ENCODE assay signal across 10 mouse cellular contexts in the genomic region with DNA sequence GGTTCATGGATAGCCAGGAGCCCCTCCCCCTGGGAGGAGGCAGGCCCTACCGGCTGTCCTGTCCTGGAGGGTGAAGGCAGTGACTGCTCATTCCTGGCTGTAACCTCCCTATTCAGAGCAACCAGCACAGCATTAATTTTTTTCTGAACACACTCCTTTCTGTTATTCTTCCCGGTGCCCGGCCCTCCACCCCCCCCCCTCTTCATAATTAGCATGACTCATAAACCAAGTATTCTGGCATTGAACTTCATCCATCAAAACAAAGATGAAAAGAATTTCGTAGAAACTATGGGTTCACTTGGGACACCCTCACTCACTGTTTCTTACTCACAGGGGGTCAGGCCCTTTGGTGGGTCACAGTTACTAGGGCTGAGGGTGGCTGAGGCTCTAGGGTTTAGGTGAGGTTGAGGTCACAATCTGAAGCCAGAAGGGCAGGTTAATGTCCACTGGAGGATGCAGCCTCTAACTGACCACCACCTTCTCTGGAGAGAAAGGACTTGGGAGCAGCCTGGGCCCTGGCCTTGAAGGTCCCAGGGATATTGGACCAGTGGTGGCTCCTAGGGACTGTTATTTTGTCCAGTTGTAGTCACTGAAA. TPM values are rescaled to one million over a fixed set of nuclear protein-coding genes. Genes with fewer than 3 reads are reported as not detected.
A peak's percentile ranks its signal among the peaks of the same experiment; 100 is the strongest.
DNase-seq lines count a peak whose midpoint lies in the region; ATAC-seq lines count a peak whose summit lies in the region.
"Had no signal": no experiment of that assay in that cellular context is flagged by ENCODE, and none has a peak within 500 bp of the region (broad histone marks: within the 10 kb centered on the region; RNA-seq: fewer than 3 reads in every experiment).

No protein-coding gene starts in this region.

- 0 out of 2 replicates have a peak overlapping the region, but pooled peaks have one; percentile 8 for H3K9ac ChIP-seq in heart, embryonic 14.5 days (ENCODE audit: low read length)
- no peak overlapping the region for H3K9ac ChIP-seq in lung, embryonic 16.5 days (ENCODE audit: low read length)
- no peak overlapping the region for H3K9ac ChIP-seq in neural tube, embryonic 15.5 days (replicated peaks)

- no peak overlapping the region for H3K4me3 ChIP-seq in heart, embryonic 14.5 days (ENCODE audit: control insufficient read depth in 1 of 2, insufficient read depth in 1 of 2, low read depth in 1 of 2, low read length in 2 of 2)
- no peak overlapping the region for H3K4me3 ChIP-seq in lung, embryonic 16.5 days (ENCODE audit: low read length)
- no peak overlapping the region for H3K4me3 ChIP-seq in embryonic facial prominence, embryonic 10.5 days
- no peak overlapping the region for H3K4me3 ChIP-seq in neural tube, embryonic 15.5 days (replicated peaks)

- H3K4me1 ChIP-seq in heart, embryonic 14.5 days (ENCODE audit: control insufficient read depth in 2 of 2, insufficient read depth in 2 of 2, low read length in 2 of 2): peaks cover 24 to 28% of the 10 kb centered on the region in 2 experiments; a peak in 3 of 4 replicates
- H3K4me1 ChIP-seq in lung, embryonic 16.5 days (replicated peaks; ENCODE audit: control insufficient read depth, insufficient read depth, low read length): peaks cover 36% of the 10 kb centered on the region
- H3K4me1 ChIP-seq in embryonic facial prominence, embryonic 10.5 days: peaks cover 83% of the 10 kb centered on the region
- peaks cover 52% of the 10 kb centered on the region for H3K4me1 ChIP-seq in neural tube, embryonic 15.5 days

- H3K36me3 ChIP-seq in heart, embryonic 14.5 days (ENCODE audit: control insufficient read depth, insufficient read depth, low read length): no peaks in the 10 kb centered on the region
- H3K36me3 ChIP-seq in lung, embryonic 16.5 days (ENCODE audit: control insufficient read depth, insufficient read depth, low read length): no peaks in the 10 kb centered on the region
- no peaks in the 10 kb centered on the region for H3K36me3 ChIP-seq in embryonic facial prominence, embryonic 10.5 days (replicated peaks)
- H3K36me3 ChIP-seq in neural tube, embryonic 15.5 days: no peaks in the 10 kb centered on the region

- DNase-seq in heart, adult 9 months (ENCODE audit: low spot score in 2 of 2): no peak
- DNase-seq in lung, adult 18-20 months: no peak
- DNase-seq in embryonic facial prominence, embryonic 10.5 days (ENCODE audit: low spot score): no peak
- DNase-seq in right cerebral cortex, adult 2 months (ENCODE audit: low spot score in 2 of 2): no peak
- DNase-seq: cerebellum, postnatal 14 days; gastrocnemius, postnatal 36 days; kidney, postnatal 36 days had no signal

- WGBS in heart, embryonic 14.5 days: 43% methylated on average over 4 of the region's 4 CpGs
- 19% methylated on average over 4 of the region's 4 CpGs for WGBS in lung, embryonic 16.5 days
- WGBS in embryonic facial prominence, embryonic 10.5 days: 59% methylated on average over 4 of the region's 4 CpGs
- 52% methylated on average over 4 of the region's 4 CpGs for WGBS in neural tube, embryonic 15.5 days

- no peaks in the 10 kb centered on the region for H3K9me3 ChIP-seq in heart, embryonic 14.5 days (ENCODE audit: control insufficient read depth, low read length)
- H3K9me3 ChIP-seq in lung, embryonic 16.5 days (ENCODE audit: control insufficient read depth, low read length): no peaks in the 10 kb centered on the region
- no peaks in the 10 kb centered on the region for H3K9me3 ChIP-seq in embryonic facial prominence, embryonic 10.5 days
- no peaks in the 10 kb centered on the region for H3K9me3 ChIP-seq in neural tube, embryonic 15.5 days (replicated peaks)

- peaks cover 5% of the 10 kb centered on the region; the same call in 1 of the 2 replicates for H3K27me3 ChIP-seq in heart, embryonic 14.5 days (ENCODE audit: control insufficient read depth, insufficient read depth, low read length)
- H3K27me3 ChIP-seq in lung, embryonic 16.5 days (ENCODE audit: control insufficient read depth, insufficient read depth, low read depth, low read length): no peaks in the 10 kb centered on the region
- H3K27me3 ChIP-seq in embryonic facial prominence, embryonic 10.5 days (replicated peaks; ENCODE audit: low read depth, poor library complexity, severe bottlenecking): peaks cover 37% of the 10 kb centered on the region
- H3K27me3 ChIP-seq in neural tube, embryonic 15.5 days (replicated peaks): no peaks in the 10 kb centered on the region; the same call in 1 of the 2 replicates

- H3K4me2 ChIP-seq in heart, embryonic 14.5 days (ENCODE audit: low read length): 0 out of 2 replicates have a peak overlapping the region, but pooled peaks have one; percentile 18
- H3K4me2 ChIP-seq in lung, embryonic 16.5 days (ENCODE audit: low read depth, low read length): no peak overlapping the region
- peak overlapping the region; percentile 22; the same call in 1 of the 2 replicates for H3K4me2 ChIP-seq in neural tube, embryonic 15.5 days

- ATAC-seq in heart, embryonic 14.5 days (ENCODE audit: insufficient number of reproducible peaks, insufficient read depth, low FRiP score, low read depth): no peak
- no peak for ATAC-seq in lung, embryonic 16.5 days (ENCODE audit: low read depth)
- no peak for ATAC-seq in neural tube, embryonic 15.5 days (ENCODE audit: low FRiP score)

- H3K27ac ChIP-seq in heart, embryonic 14.5 days (replicated peaks in 1 of 2; ENCODE audit: control insufficient read depth in 1 of 2, insufficient read depth in 1 of 2, low read depth in 2 of 2, low read length in 2 of 2): 0 out of 4 replicates have a peak overlapping the region, but pooled peaks of 1 of the 2 experiments have one; percentile 53
- peak overlapping the region; percentile 23; the same call in 1 of the 2 replicates for H3K27ac ChIP-seq in lung, embryonic 16.5 days (ENCODE audit: low read length)
- peak overlapping the region; percentile 65 for H3K27ac ChIP-seq in embryonic facial prominence, embryonic 10.5 days (replicated peaks)
- no peak overlapping the region for H3K27ac ChIP-seq in neural tube, embryonic 15.5 days (replicated peaks)

RNA-seq across cellular contexts. Expression of a gene that starts 2.4 kb away (rescaled TPM):
- polyA plus RNA-seq in heart, embryonic 14.5 days (2014; fragmentation: Nextera tagmentation; extraction: Ambion mirVana): 7.3 and 7.5 TPM in 2 replicates
- polyA plus RNA-seq in lung, embryonic 16.5 days (2015; fragmentation: Nextera tagmentation; extraction: Ambion mirVana): 8.0 and 8.2 TPM in 2 replicates
- 2.6 and 3.4 TPM in 2 replicates for polyA plus RNA-seq in embryonic facial prominence, embryonic 10.5 days (2016; fragmentation: Nextera tagmentation; extraction: Ambion mirVana)
- polyA plus RNA-seq in neural tube, embryonic 15.5 days (2015; fragmentation: Nextera tagmentation; extraction: Ambion mirVana): 4.8 and 6.7 TPM in 2 replicates

RNA-seq across cellular contexts. Expression of a gene that starts 11.5 kb away (rescaled TPM):
- polyA plus RNA-seq in heart, embryonic 14.5 days (2014; fragmentation: Nextera tagmentation; extraction: Ambion mirVana): 12.0 and 19.2 TPM in 2 replicates
- polyA plus RNA-seq in lung, embryonic 16.5 days (2015; fragmentation: Nextera tagmentation; extraction: Ambion mirVana): 26.5 and 28.9 TPM in 2 replicates
- 20.2 and 20.8 TPM in 2 replicates for polyA plus RNA-seq in embryonic facial prominence, embryonic 10.5 days (2016; fragmentation: Nextera tagmentation; extraction: Ambion mirVana)
- polyA plus RNA-seq in neural tube, embryonic 15.5 days (2015; fragmentation: Nextera tagmentation; extraction: Ambion mirVana): 28.9 and 29.4 TPM in 2 replicates

RNA-seq across cellular contexts. Expression of a gene that starts 28.5 kb away (rescaled TPM):
- 7.2 and 12.7 TPM in 2 replicates for polyA plus RNA-seq in heart, embryonic 14.5 days (2014; fragmentation: Nextera tagmentation; extraction: Ambion mirVana)
- polyA plus RNA-seq in lung, embryonic 16.5 days (2015; fragmentation: Nextera tagmentation; extraction: Ambion mirVana): 7.3 and 10.4 TPM in 2 replicates
- 0.86 and 0.88 TPM in 2 replicates for polyA plus RNA-seq in embryonic facial prominence, embryonic 10.5 days (2016; fragmentation: Nextera tagmentation; extraction: Ambion mirVana)
- 3.6 and 20.7 TPM in 2 replicates for polyA plus RNA-seq in neural tube, embryonic 15.5 days (2015; fragmentation: Nextera tagmentation; extraction: Ambion mirVana)

RNA-seq across cellular contexts. Expression of a gene that starts 46.2 kb away (rescaled TPM):
- 3.1 and 4.8 TPM in 2 replicates for polyA plus RNA-seq in heart, embryonic 14.5 days (2014; fragmentation: Nextera tagmentation; extraction: Ambion mirVana)
- polyA plus RNA-seq in lung, embryonic 16.5 days (2015; fragmentation: Nextera tagmentation; extraction: Ambion mirVana): 7.2 and 7.9 TPM in 2 replicates
- polyA plus RNA-seq in embryonic facial prominence, embryonic 10.5 days (2016; fragmentation: Nextera tagmentation; extraction: Ambion mirVana): 7.9 and 8.5 TPM in 2 replicates
- 7.1 and 8.7 TPM in 2 replicates for polyA plus RNA-seq in neural tube, embryonic 15.5 days (2015; fragmentation: Nextera tagmentation; extraction: Ambion mirVana)
